Mouse (Mus musculus) myocyte (in vitro differentiated cells): Measurements from ENCODE around the gene S1pr2.

Experiments used
- MAX ChIP-seq: IDR thresholded peaks from one replicate; pipeline ENCODE4 v1.6.1; 2011; ENCODE audit warnings: low read depth, mild to moderate bottlenecking, control low read depth
- MYOG ChIP-seq, 3 experiments: IDR thresholded peaks; one replicate each; pipeline ENCODE4 v1.6.1; 2011; ENCODE audit warnings: control low read depth in 2 of 3, low read depth in 2 of 3, mild to moderate bottlenecking in 2 of 3; ENCODE audit not compliant: insufficient read length in 2 of 3, control insufficient read depth in 1 of 3, insufficient read depth in 1 of 3
- POLR2A ChIP-seq: IDR thresholded peaks from one replicate; pipeline ENCODE4 v1.6.1; 2011; ENCODE audit warnings: low read depth, mild to moderate bottlenecking, control low read depth, moderate library complexity; ENCODE audit not compliant: insufficient read length
- TCF12 ChIP-seq: IDR thresholded peaks from one replicate; pipeline ENCODE4 v1.6.1; 2011; ENCODE audit warnings: mild to moderate bottlenecking, control low read depth; ENCODE audit not compliant: poor library complexity, insufficient read depth, severe bottlenecking
- USF1 ChIP-seq: IDR thresholded peaks from one replicate; pipeline ENCODE4 v1.6.1; 2011; ENCODE audit warnings: low read depth, mild to moderate bottlenecking, control low read depth, moderate library complexity

DNA sequence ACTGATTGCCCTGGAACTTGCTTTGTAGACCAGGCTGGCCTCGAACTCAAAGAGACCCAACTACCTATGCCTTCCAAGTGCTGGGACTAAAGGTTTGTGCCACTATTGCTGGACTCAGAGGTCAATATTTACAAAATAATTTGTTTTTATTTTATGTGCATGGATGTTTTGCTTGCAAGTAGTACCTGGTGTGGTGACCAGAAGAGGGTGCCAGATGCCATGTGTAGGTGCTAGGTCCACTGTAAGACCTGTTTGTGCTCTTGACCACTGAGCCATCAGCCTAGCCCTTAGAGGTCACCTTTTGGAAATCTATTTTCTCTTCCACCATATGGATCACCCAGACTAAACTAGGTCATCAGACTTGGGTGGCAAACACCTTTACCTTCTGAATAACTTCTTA lies 46.1 kb upstream of the S1pr2 start:
- TF ChIP-seq MAX = no peak
- no peak for TF ChIP-seq POLR2A
- no peak for TF ChIP-seq MYOG (IDR thresholded peaks at IDR 0.05; ENCODE audit: control insufficient read depth in 1 of 3, insufficient read depth in 1 of 3, insufficient read length in 2 of 3, low read depth in 2 of 3)
- no peak for TF ChIP-seq TCF12
- no peak for TF ChIP-seq USF1
